Mouse (Mus musculus) hindbrain, embryonic 16.5 days (tissue): ENCODE data around the gene Ubqln4. TPM values are rescaled to one million over a fixed set of nuclear protein-coding genes. Genes with fewer than 3 reads are reported as not detected.
A peak's percentile ranks its signal among the peaks of the same experiment; 100 is the strongest.
"Not testable (repeated sequence)": the region's sequence is repeated elsewhere in the genome, so short reads cannot be mapped to it uniquely, and the experiment has no call there.

Source experiments
- ATAC-seq: fragments of 200-750 bp; cut with Nextera tagmentation; 2 replicates; pipeline ENCODE4 v1.8.0; 2017; ENCODE audit warnings: moderate TSS enrichment, moderate library complexity
- H3K27ac ChIP-seq: fragments of 300-500 bp; sonication (generic); 2 replicates; pipeline ENCODE4 v1.5.1; 2014; ENCODE audit warnings: low read depth, mild to moderate bottlenecking, control low read depth, low read length, moderate library complexity
- H3K27me3 ChIP-seq: fragments of 300-500 bp; sonication (generic); replicated peaks from 2 replicates; pipeline ENCODE4 v1.6.1; 2014; ENCODE audit warnings: low read length; ENCODE audit not compliant: control insufficient read depth, insufficient read depth
- H3K36me3 ChIP-seq: fragments of 300-500 bp; sonication (generic); 2 replicates; pipeline ENCODE4 v1.6.1; 2014; ENCODE audit warnings: mild to moderate bottlenecking, low read length, moderate library complexity, mixed read lengths; ENCODE audit not compliant: control insufficient read depth, insufficient read depth
- H3K4me1 ChIP-seq: fragments of 300-500 bp; sonication (generic); 2 replicates; pipeline ENCODE4 v1.6.1; 2014; ENCODE audit warnings: low read depth, low read length; ENCODE audit not compliant: control insufficient read depth, insufficient read depth
- H3K4me2 ChIP-seq: fragments of 300-500 bp; sonication (generic); 2 replicates; pipeline ENCODE4 v1.6.1; 2014; ENCODE audit warnings: mild to moderate bottlenecking, low read length, control low read depth, moderate library complexity
- H3K4me3 ChIP-seq: fragments of 300-500 bp; sonication (generic); 2 replicates; pipeline ENCODE4 v1.5.1; 2014; ENCODE audit warnings: mild to moderate bottlenecking, low read length, control low read depth, moderate library complexity
- H3K9ac ChIP-seq: fragments of 300-500 bp; sonication (generic); 2 replicates; pipeline ENCODE4 v1.6.1; 2014; ENCODE audit warnings: low read depth, mild to moderate bottlenecking, control low read depth, low read length, moderate library complexity
- H3K9me3 ChIP-seq: fragments of 300-500 bp; sonication (generic); 2 replicates; pipeline ENCODE4 v1.6.1; 2014; ENCODE audit warnings: mild to moderate bottlenecking, low read length, moderate library complexity; ENCODE audit not compliant: control insufficient read depth
- WGBS: fragments of 180-500 bp; shearing (Covaris S2); extraction: QIAGEN DNeasy Blood & Tissue Kit; methylation state at CpG from one replicate; pipeline ENCODE4 v1.1.7; 2014; 5-methylcytosine and 5-hydroxymethylcytosine counted together
- polyA plus RNA-seq: library from polyadenylated mRNA; unstranded; fragments of >200 nt; fragmentation: Nextera tagmentation; extraction: Ambion mirVana; gene quantifications from 2 replicates; pipeline ENCODE4 v1.2.1, GENCODE M21; 2015

Ubqln4 gene
- polyA plus RNA-seq, 1 experiment from 2014 or later = 40.1 TPM

GRCm38 (mm10) chr3:88596547-88596946 is 43.0 kb downstream of the Ubqln4 start:
- H3K9ac ChIP-seq = not testable (repeated sequence)
- 87% methylated on average over 4 of the region's 4 CpGs for WGBS

GRCm38 (mm10) chr3:88602466-88602865 is 48.9 kb downstream of the Ubqln4 start:
- H3K4me2 ChIP-seq = no peak overlapping the region
- WGBS = 62% methylated on average over 4 of the region's 4 CpGs
- ATAC-seq = no peak

More at GRCm38 (mm10) chr3:88596547-88596946, 43.0 kb downstream of the Ubqln4 start:
- H3K4me2 ChIP-seq, H3K4me3 ChIP-seq, H3K9me3 ChIP-seq, H3K27ac ChIP-seq, H3K27me3 ChIP-seq, H3K36me3 ChIP-seq, H3K4me1 ChIP-seq, ATAC-seq: not testable (repeated sequence)

GRCm38 (mm10) chr3:88603714-88604161 is 50.2 kb downstream of the Ubqln4 start:
- no peak overlapping the region for H3K4me2 ChIP-seq
- no peak for ATAC-seq
- peaks cover 2% of the 10 kb centered on the region; the same call in 1 of the 2 replicates for H3K4me1 ChIP-seq
- 31% methylated on average over 6 of the region's 6 CpGs for WGBS
- H3K27ac ChIP-seq = no peak overlapping the region
- no peaks in the 10 kb centered on the region for H3K9me3 ChIP-seq
- H3K4me3 ChIP-seq = no peak overlapping the region
- H3K36me3 ChIP-seq = no peaks in the 10 kb centered on the region
- no peak overlapping the region for H3K9ac ChIP-seq
- H3K27me3 ChIP-seq = no peaks in the 10 kb centered on the region

More at GRCm38 (mm10) chr3:88602466-88602865, 48.9 kb downstream of the Ubqln4 start:
- Histone ChIP-seq H3K27ac (no peak overlapping the region), H3K4me3 (no peak overlapping the region), H3K4me1 (peaks cover 2% of the 10 kb centered on the region; the same call in 1 of the 2 replicates), H3K9me3 (no peaks in the 10 kb centered on the region), H3K36me3 (no peaks in the 10 kb centered on the region), H3K27me3 (no peaks in the 10 kb centered on the region), H3K9ac (no peak overlapping the region)

GRCm38 (mm10) chr3:88604863-88605262 is 51.3 kb downstream of the Ubqln4 start:
- 97% methylated on average over 7 of the region's 7 CpGs for WGBS
- no peak overlapping the region for H3K4me3 ChIP-seq
- no peak overlapping the region for H3K4me2 ChIP-seq
- no peak for ATAC-seq
- H3K36me3 ChIP-seq = no peaks in the 10 kb centered on the region
- no peaks in the 10 kb centered on the region for H3K9me3 ChIP-seq
- H3K27ac ChIP-seq = no peak overlapping the region
- H3K27me3 ChIP-seq = no peaks in the 10 kb centered on the region
- no peak overlapping the region for H3K9ac ChIP-seq
- H3K4me1 ChIP-seq = peaks cover 2% of the 10 kb centered on the region; the same call in 1 of the 2 replicates

- H3K9ac ChIP-seq, H3K9me3 ChIP-seq, H3K4me3 ChIP-seq, H3K36me3 ChIP-seq, H3K4me2 ChIP-seq, H3K27ac ChIP-seq, H3K4me1 ChIP-seq, H3K27me3 ChIP-seq, ATAC-seq: not testable (repeated sequence)
- 88% methylated on average over 2 of the region's 2 CpGs for WGBS
Measured at GRCm38 (mm10) chr3:88605666-88606065, 52.1 kb downstream of the Ubqln4 start, which contains the start of gene Arhgef2. Gene Arhgef2, plus strand, starts transcription at chr3:88605966.

DNA sequence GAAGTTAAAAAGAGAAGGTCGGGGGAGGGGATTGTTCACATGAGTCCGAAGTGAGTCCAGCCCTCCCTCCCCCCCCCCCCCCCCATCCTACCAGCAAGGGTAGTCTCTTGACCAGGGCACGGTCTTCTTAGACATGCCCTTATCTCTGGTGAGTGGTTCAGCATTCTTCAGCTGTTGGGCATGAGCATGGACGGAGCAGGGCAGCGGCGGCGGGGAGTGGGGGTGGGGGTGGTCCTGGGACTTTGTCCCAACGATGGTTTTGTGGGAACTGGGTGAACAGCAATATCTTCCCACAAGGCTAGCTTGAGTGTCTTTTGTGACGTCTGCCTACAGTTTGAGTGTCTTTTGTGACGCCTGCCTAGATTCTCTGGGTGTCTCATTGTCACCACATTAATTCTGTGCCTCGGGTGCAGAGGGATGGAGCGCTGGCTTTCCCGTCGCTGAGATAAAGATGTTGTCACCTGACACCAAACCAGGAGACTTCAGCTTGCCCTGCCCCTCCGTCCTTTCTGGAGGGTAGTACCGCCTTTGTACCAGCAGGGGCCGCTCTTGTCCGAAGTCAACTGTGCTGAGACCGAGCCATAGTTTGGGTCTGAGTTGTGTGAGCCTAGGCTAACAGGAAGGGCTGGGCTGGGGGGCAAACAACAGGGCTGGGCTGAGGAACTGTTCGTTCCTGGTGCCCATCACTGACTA is 53.7 kb downstream of the Ubqln4 start:
- Histone ChIP-seq H3K27me3 (no peaks in the 10 kb centered on the region), H3K9ac (peak overlapping the region; percentile 62), H3K9me3 (no peaks in the 10 kb centered on the region), H3K4me3 (peak overlapping the region; percentile 35), H3K4me1 (peaks cover 2% of the 10 kb centered on the region; the same call in 1 of the 2 replicates), H3K4me2 (peak overlapping the region; percentile 55), H3K27ac (no peak overlapping the region), H3K36me3 (no peaks in the 10 kb centered on the region)
- peak; percentile 88 for ATAC-seq
- WGBS = under 1% methylated on average over 20 of the region's 20 CpGs

- H3K4me1 ChIP-seq = peaks cover 2% of the 10 kb centered on the region; the same call in 1 of the 2 replicates
Measured at GRCm38 (mm10) chr3:88607758-88608138, 54.2 kb downstream of the Ubqln4 start.

DNA sequence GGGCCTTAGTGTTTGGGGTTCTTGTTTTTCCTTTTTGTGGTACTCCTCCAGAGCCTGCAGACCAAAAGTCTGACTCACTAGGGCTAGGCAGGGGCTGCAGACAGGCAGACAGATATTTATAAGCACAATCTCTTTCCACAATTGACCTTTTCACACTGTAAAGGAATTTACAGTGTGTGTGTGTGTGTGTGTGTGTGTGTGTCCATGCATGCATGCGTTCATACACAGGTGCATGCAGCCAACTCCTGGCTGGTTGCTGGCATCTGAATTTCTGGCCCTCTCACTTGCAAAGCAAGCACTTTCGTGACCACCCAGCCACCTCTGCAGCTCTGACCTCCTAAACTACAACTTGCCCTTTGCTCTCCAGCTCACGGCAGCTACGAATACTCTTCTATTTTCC is 55.5 kb downstream of the Ubqln4 start:
- no peak overlapping the region for H3K4me2 ChIP-seq
- no peaks in the 10 kb centered on the region for H3K36me3 ChIP-seq
- H3K4me1 ChIP-seq = peaks cover 2% of the 10 kb centered on the region; the same call in 1 of the 2 replicates
- no peak overlapping the region for H3K9ac ChIP-seq
- WGBS = 71% methylated on average over 4 of the region's 4 CpGs
- no peak for ATAC-seq
- no peaks in the 10 kb centered on the region for H3K9me3 ChIP-seq
- H3K27me3 ChIP-seq = no peaks in the 10 kb centered on the region
- no peak overlapping the region for H3K27ac ChIP-seq
- H3K4me3 ChIP-seq = no peak overlapping the region

More at GRCm38 (mm10) chr3:88607758-88608138, 54.2 kb downstream of the Ubqln4 start:
- WGBS = 20% methylated on average over 10 of the region's 10 CpGs
- Histone ChIP-seq H3K9me3 (no peaks in the 10 kb centered on the region), H3K36me3 (no peaks in the 10 kb centered on the region), H3K27ac (no peak overlapping the region), H3K9ac (no peak overlapping the region; the same call in none of the 2 replicates), H3K27me3 (no peaks in the 10 kb centered on the region), H3K4me3 (peak overlapping the region; percentile 35), H3K4me2 (peak overlapping the region; percentile 55)
- ATAC-seq = peak; percentile 67

GRCm38 (mm10) chr3:88614418-88614817 is 60.9 kb downstream of the Ubqln4 start:
- H3K4me3 ChIP-seq = no peak overlapping the region
- no peaks in the 10 kb centered on the region for H3K9me3 ChIP-seq
- H3K27me3 ChIP-seq = no peaks in the 10 kb centered on the region
- no peak for ATAC-seq
- no peak overlapping the region for H3K27ac ChIP-seq
- H3K4me1 ChIP-seq = peaks cover 4% of the 10 kb centered on the region
- no peak overlapping the region for H3K4me2 ChIP-seq
- no peaks in the 10 kb centered on the region for H3K36me3 ChIP-seq
- H3K9ac ChIP-seq = no peak overlapping the region
- 77% methylated on average over 8 of the region's 8 CpGs for WGBS
